Mouse (Mus musculus): Measurements from ENCODE around the gene Bzw1.

DNA sequence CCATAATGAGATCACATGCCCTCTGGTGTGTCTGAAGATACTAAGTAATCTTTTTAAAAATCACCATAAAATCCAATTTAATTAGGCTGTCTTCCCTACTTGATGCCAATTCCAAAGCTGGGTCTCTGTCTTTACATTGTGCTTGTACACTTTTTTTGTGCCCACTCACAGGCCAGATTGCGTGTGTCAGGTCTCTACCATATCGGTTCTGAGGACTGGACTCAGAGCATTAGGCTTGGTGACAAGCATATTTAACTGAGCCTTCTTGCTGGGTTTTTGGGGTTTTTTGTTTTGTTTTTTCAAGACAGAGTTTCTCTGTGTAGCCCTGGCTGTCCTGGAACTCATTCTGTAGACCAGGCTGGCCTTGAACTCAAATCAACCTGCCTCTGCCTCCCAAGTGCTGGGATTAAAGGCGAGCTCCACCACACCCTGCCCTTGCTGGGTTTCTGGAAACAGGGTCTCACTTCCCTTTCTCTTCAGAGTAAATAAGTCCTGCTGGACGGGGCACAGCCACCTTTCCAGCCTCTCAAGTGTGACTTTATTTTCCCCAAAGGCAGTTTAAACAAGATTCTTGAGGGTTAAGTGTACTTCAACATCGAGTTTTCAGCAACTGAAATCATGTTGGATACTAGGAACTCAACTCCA lies 17.0 kb downstream of the Bzw1 start:
- no peak for TF ChIP-seq CTCF (IDR thresholded peaks at IDR 0.05; ENCODE audit: borderline replicate concordance, extremely low read depth, insufficient read depth, insufficient read length)
- no peak for TF ChIP-seq POLR2A (IDR thresholded peaks at IDR 0.05; ENCODE audit: borderline replicate concordance, extremely low read depth, insufficient read depth, insufficient read length, poor library complexity, severe bottlenecking)
